In genomic region chr7:63113252-63113651, GRCm38 (mm10) we compare ENCODE assay signal across 17 mouse cellular contexts.
"Had no signal": no experiment of that assay in that cellular context is flagged by ENCODE, and none has a peak within 500 bp of the region (broad histone marks: within the 10 kb centered on the region; RNA-seq: fewer than 3 reads in every experiment).

No protein-coding gene starts in this region.

- H3K9me3 ChIP-seq: liver, embryonic 15.5 days; lung, embryonic 15.5 days; neural tube, embryonic 12.5 days; stomach, embryonic 15.5 days had no signal

- H3K4me2 ChIP-seq: liver, embryonic 15.5 days; lung, embryonic 15.5 days; neural tube, embryonic 12.5 days; stomach, embryonic 15.5 days had no signal

- H3K4me1 ChIP-seq: liver, embryonic 15.5 days; lung, embryonic 15.5 days; megakaryocyte, embryonic 14.5 days; neural tube, embryonic 12.5 days; stomach, embryonic 15.5 days had no signal

- H3K36me3 ChIP-seq: liver, embryonic 15.5 days; lung, embryonic 15.5 days; stomach, embryonic 15.5 days had no signal

- H3K4me3 ChIP-seq: liver, embryonic 15.5 days; lung, embryonic 15.5 days; megakaryocyte, embryonic 14.5 days; neural tube, embryonic 12.5 days; stomach, embryonic 15.5 days had no signal

- H3K27ac ChIP-seq: liver, embryonic 15.5 days; lung, embryonic 15.5 days; macrophage; neural tube, embryonic 12.5 days; stomach, embryonic 15.5 days; stomach, postnatal 0 days had no signal

- H3K27me3 ChIP-seq: liver, embryonic 15.5 days; lung, embryonic 15.5 days; megakaryocyte, embryonic 14.5 days; neural tube, embryonic 12.5 days; stomach, embryonic 15.5 days had no signal

- DNase-seq: liver, postnatal 0 days; lung, adult 2 months; lung, postnatal 14 days; lung, postnatal 36 days; midbrain, embryonic 14.5 days; right cerebral cortex, postnatal 14 days; thymus, adult 2 months; thymus, postnatal 25 days; thymus, postnatal 4 days had no signal

- H3K9ac ChIP-seq: liver, embryonic 15.5 days; liver, postnatal 0 days; lung, embryonic 15.5 days; neural tube, embryonic 12.5 days; stomach, embryonic 15.5 days had no signal

- ATAC-seq: liver, postnatal 0 days; lung, postnatal 0 days had no signal
